ENCODE assay signal across 14 mouse cellular contexts in the genomic region with DNA sequence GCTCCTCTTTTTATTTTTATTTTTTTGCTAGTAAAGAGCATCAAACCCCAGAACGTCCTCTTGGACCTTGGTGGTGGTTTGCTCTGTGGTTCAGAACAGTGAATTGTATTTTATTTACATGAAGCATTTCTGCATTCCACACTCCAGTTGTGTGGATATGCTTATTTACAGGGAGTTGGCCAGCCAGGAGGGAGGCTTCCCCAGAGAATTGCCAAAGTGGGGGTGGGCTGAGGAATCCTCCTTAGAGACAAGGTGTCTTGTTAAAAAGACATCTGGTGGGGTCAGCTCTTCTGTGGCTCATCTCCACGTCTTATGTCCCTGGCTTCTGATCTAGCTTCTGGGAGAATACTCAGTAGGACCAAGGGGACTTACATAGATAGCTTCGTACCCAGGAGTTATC.
"Had no signal": no experiment of that assay in that cellular context is flagged by ENCODE, and none has a peak within 500 bp of the region (broad histone marks: within the 10 kb centered on the region; RNA-seq: fewer than 3 reads in every experiment).

No protein-coding gene starts in this region.

- H3K9ac ChIP-seq: liver, embryonic 13.5 days; lung, embryonic 15.5 days had no signal

- H3K27me3 ChIP-seq: liver, embryonic 13.5 days; lung, embryonic 15.5 days had no signal

- H3K36me3 ChIP-seq: liver, embryonic 13.5 days; lung, embryonic 15.5 days had no signal

- H3K4me2 ChIP-seq: liver, embryonic 13.5 days; lung, embryonic 15.5 days; midbrain, embryonic 11.5 days had no signal

- H3K4me3 ChIP-seq: left cerebral cortex, adult 2 months; liver, embryonic 13.5 days; lung, embryonic 15.5 days had no signal

- H3K27ac ChIP-seq: left cerebral cortex, adult 2 months; liver, embryonic 13.5 days; lung, embryonic 15.5 days had no signal

- H3K9me3 ChIP-seq: liver, embryonic 13.5 days; lung, embryonic 15.5 days had no signal

- DNase-seq: kidney, adult 11 months; kidney, adult 9 months; kidney, postnatal 14 days; kidney, postnatal 4 days; layer of hippocampus, postnatal 36 days; liver, embryonic 13.5 days; lung, postnatal 10 days; lung, postnatal 36 days; midbrain, embryonic 14.5 days; thymus, adult 18-20 months; thymus, postnatal 36 days had no signal
